Mouse (Mus musculus): ENCODE measurements around the gene 9930022D16Rik. TPM values are rescaled to one million over a fixed set of nuclear protein-coding genes. Genes with fewer than 3 reads are reported as not detected.
A peak's percentile ranks its signal among the peaks of the same experiment; 100 is the strongest.

9930022D16Rik gene
- total and polyA plus RNA-seq, 3 experiments = 0.04 TPM; not detected in 2

DNA sequence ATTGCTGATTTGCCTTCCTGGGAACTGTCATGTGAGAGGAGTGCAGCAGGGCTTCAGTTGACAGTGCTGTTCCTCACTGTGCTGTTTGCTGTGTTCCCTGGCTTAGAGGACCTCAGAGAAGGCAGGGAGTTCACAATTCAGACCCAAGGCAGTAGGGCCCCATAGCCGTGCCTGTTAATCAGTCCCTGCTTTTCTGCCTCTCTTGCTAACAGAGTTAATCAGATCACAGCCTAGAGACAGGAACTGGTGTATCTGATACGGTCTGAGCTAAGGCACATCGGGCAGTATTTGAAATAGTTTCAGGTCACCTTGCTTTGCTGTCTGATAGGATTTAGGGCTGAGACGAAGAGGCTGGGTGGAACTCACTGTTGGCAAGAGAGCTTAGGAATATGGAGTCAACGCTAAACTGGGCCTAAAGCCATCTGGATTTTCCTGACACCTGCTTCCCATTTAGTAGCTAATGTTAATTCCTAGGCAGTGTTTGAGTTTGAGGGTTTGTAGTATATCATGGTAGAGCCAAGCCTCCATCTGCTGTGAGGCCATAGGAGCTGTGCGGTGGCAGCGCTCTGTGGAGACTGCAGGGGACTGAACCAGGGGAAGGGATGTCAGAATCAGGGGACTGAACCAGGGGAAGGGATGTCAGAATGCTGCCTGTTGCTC is 37.1 kb upstream of the 9930022D16Rik start:
- peaks cover 61% of the 10 kb centered on the region for H3K79me2 ChIP-seq (ENCODE audit: control insufficient read depth, insufficient read depth, low read length, poor library complexity)
- H3K27ac ChIP-seq (ENCODE audit: control insufficient read depth, low read depth, low read length) = peak overlapping the region; percentile 50
- peaks cover 32 to 39% of the 10 kb centered on the region in 2 experiments for H3K4me1 ChIP-seq (ENCODE audit: control insufficient read depth in 1 of 2, insufficient read depth in 2 of 2, low read length in 2 of 2)
- peaks cover 4 to 50% of the 10 kb centered on the region in 2 experiments for H3K36me3 ChIP-seq (ENCODE audit: control insufficient read depth in 1 of 2, insufficient read depth in 2 of 2, low read length in 2 of 2)
- no peaks in the 10 kb centered on the region for H3K27me3 ChIP-seq (ENCODE audit: control insufficient read depth in 1 of 2, insufficient read depth in 2 of 2, low read length in 2 of 2)
- TF ChIP-seq CHD1 (IDR thresholded peaks at IDR 0.05; ENCODE audit: low read depth, low read length) (no peak), USF2 (IDR thresholded peaks at IDR 0.05; ENCODE audit: borderline replicate concordance in 1 of 2, insufficient read depth in 1 of 2, low read depth in 1 of 2, low read length in 2 of 2) (no peak), ETS1 (IDR thresholded peaks at IDR 0.05; ENCODE audit: low read depth, low read length) (peak; percentile 64), EP300 (IDR thresholded peaks at IDR 0.05; ENCODE audit: low read depth in 1 of 2, low read length in 2 of 2) (peak; percentile 70 to 76; a peak in 3 of 4 replicates), MXI1 (IDR thresholded peaks at IDR 0.05; ENCODE audit: low read depth, low read length) (0 out of 2 replicates have a peak, but pooled peaks have one; percentile 7), RCOR1 (IDR thresholded peaks at IDR 0.05; ENCODE audit: low read depth, low read length) (peak; percentile 82), BHLHE40 (IDR thresholded peaks at IDR 0.05; ENCODE audit: borderline replicate concordance, low read depth, low read length) (no peak), MAFK (IDR thresholded peaks at IDR 0.05; ENCODE audit: borderline replicate concordance, low read depth, low read length) (0 out of 2 replicates have a peak, but pooled peaks have one; percentile 13), GATA1 (IDR thresholded peaks at IDR 0.05; ENCODE audit: low read depth, low read length) (peak; percentile 88), TBP (IDR thresholded peaks at IDR 0.05; ENCODE audit: low read depth, low read length) (0 out of 2 replicates have a peak, but pooled peaks have one; percentile 50), ELF1 (IDR thresholded peaks at IDR 0.05; ENCODE audit: low read depth, low read length) (0 out of 2 replicates have a peak, but pooled peaks have one; percentile 7), TCF12 (IDR thresholded peaks at IDR 0.05; ENCODE audit: low read depth, low read length) (peak; percentile 69), SIN3A (IDR thresholded peaks at IDR 0.05; ENCODE audit: low read length) (peak; percentile 49)
- H3K9ac ChIP-seq (ENCODE audit: control insufficient read depth, low read depth, low read length, poor library complexity, severe bottlenecking) = 0 out of 2 replicates have a peak overlapping the region, but pooled peaks have one; percentile 5
- peak; percentile 76 for DNase-seq (ENCODE audit: low read depth, low spot score)
- no peak overlapping the region for H3K4me3 ChIP-seq (ENCODE audit: control insufficient read depth in 1 of 2, insufficient read depth in 1 of 2, low read depth in 2 of 2, low read length in 2 of 2)
- H3K9me3 ChIP-seq (replicated peaks; ENCODE audit: insufficient read depth, low read length) = no peaks in the 10 kb centered on the region

DNA sequence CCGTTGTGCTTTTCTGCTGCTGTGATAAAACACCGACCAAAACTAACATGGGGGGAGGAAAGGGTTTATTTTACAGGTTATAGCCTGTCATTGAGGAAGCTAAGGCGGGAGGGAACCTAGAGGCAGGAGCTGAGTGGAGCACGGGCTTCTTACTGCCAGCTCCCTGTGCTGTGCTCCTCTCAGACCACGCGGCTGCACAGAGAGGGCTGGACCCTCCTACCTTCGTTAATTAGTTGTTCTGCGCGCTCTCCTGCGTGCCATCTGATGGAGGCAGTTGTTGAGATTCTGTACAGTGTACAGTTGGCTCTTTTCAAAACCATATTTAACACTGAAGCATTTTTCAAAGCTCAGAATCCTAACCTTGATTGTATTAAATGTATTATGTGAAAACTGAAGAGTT is 36.2 kb upstream of the 9930022D16Rik start:
- Histone ChIP-seq H3K4me1 (ENCODE audit: control insufficient read depth in 1 of 2, insufficient read depth in 2 of 2, low read length in 2 of 2) (peaks cover 32 to 39% of the 10 kb centered on the region in 2 experiments), H3K4me3 (ENCODE audit: control insufficient read depth in 1 of 2, insufficient read depth in 1 of 2, low read depth in 2 of 2, low read length in 2 of 2) (no peak overlapping the region), H3K9me3 (replicated peaks; ENCODE audit: insufficient read depth, low read length) (no peaks in the 10 kb centered on the region), H3K36me3 (ENCODE audit: control insufficient read depth in 1 of 2, insufficient read depth in 2 of 2, low read length in 2 of 2) (peaks cover 4 to 53% of the 10 kb centered on the region in 2 experiments), H3K27me3 (ENCODE audit: control insufficient read depth in 1 of 2, insufficient read depth in 2 of 2, low read length in 2 of 2) (no peaks in the 10 kb centered on the region), H3K27ac (ENCODE audit: control insufficient read depth, low read depth, low read length) (no peak overlapping the region), H3K9ac (ENCODE audit: control insufficient read depth, low read depth, low read length, poor library complexity, severe bottlenecking) (no peak overlapping the region), H3K79me2 (ENCODE audit: control insufficient read depth, insufficient read depth, low read length, poor library complexity) (peaks cover 59% of the 10 kb centered on the region)
- no peak for DNase-seq (ENCODE audit: low read depth, low spot score)
- TF ChIP-seq ZMIZ1 (IDR thresholded peaks at IDR 0.05; ENCODE audit: low read depth, low read length) (no peak), E2F4 (IDR thresholded peaks at IDR 0.05; ENCODE audit: borderline replicate concordance, low read depth, low read length) (no peak), SIN3A (IDR thresholded peaks at IDR 0.05; ENCODE audit: low read length) (no peak), ELF1 (IDR thresholded peaks at IDR 0.05; ENCODE audit: low read depth, low read length) (no peak), MAX (IDR thresholded peaks at IDR 0.05; ENCODE audit: low read length) (no peak), RCOR1 (IDR thresholded peaks at IDR 0.05; ENCODE audit: low read depth, low read length) (no peak), POLR2A (IDR thresholded peaks at IDR 0.05; ENCODE audit: control insufficient read depth in 1 of 2, insufficient read depth in 1 of 2, low read depth in 1 of 2, low read length in 2 of 2, poor library complexity in 1 of 2) (no peak), MXI1 (IDR thresholded peaks at IDR 0.05; ENCODE audit: low read depth, low read length) (no peak), TAL1 (IDR thresholded peaks at IDR 0.05; ENCODE audit: low read length) (no peak), ZKSCAN1 (IDR thresholded peaks at IDR 0.05; ENCODE audit: low read depth, low read length) (no peak), USF2 (IDR thresholded peaks at IDR 0.05; ENCODE audit: borderline replicate concordance in 1 of 2, insufficient read depth in 1 of 2, low read depth in 1 of 2, low read length in 2 of 2) (no peak), TCF12 (IDR thresholded peaks at IDR 0.05; ENCODE audit: low read depth, low read length) (no peak), BHLHE40 (IDR thresholded peaks at IDR 0.05; ENCODE audit: borderline replicate concordance, low read depth, low read length) (no peak), CHD2 (IDR thresholded peaks at IDR 0.05; ENCODE audit: low read length) (no peak), HCFC1 (IDR thresholded peaks at IDR 0.05; ENCODE audit: low read depth, low read length) (no peak), TBP (IDR thresholded peaks at IDR 0.05; ENCODE audit: low read depth, low read length) (no peak), KAT2A (conservative IDR thresholded peaks at IDR 0.05; ENCODE audit: low read depth, low read length) (no peak), POLR2AphosphoS5 (IDR thresholded peaks at IDR 0.05; ENCODE audit: borderline replicate concordance, low read depth, low read length) (no peak)

Measured in MEL (cell line).